ENCODE assay signal across 12 mouse cellular contexts in genomic region chr12:77011092-77011720, GRCm38 (mm10). TPM values are rescaled to one million over a fixed set of nuclear protein-coding genes. Genes with fewer than 3 reads are reported as not detected.
DNase-seq lines count a peak whose midpoint lies in the region; TF ChIP-seq lines count a peak whose summit lies in the region.
"Had no signal": no experiment of that assay in that cellular context is flagged by ENCODE, and none has a peak within 500 bp of the region (broad histone marks: within the 10 kb centered on the region; RNA-seq: fewer than 3 reads in every experiment).

No protein-coding gene starts in this region.

- H3K4me1 ChIP-seq in MEL (ENCODE audit: control insufficient read depth in 1 of 2, insufficient read depth in 2 of 2, low read length in 2 of 2), result peaks cover 7 to 17% of the 10 kb centered on the region in 2 experiments
- H3K4me1 ChIP-seq in limb, embryonic 10.5 days, result peaks cover 6% of the 10 kb centered on the region; the same call in 1 of the 2 replicates
- H3K4me1 ChIP-seq: hindbrain, embryonic 12.5 days had no signal

- H3K9me3 ChIP-seq in MEL (replicated peaks; ENCODE audit: insufficient read depth, low read length), result no peaks in the 10 kb centered on the region
- no peaks in the 10 kb centered on the region for H3K9me3 ChIP-seq in limb, embryonic 10.5 days (replicated peaks)
- H3K9me3 ChIP-seq: hindbrain, embryonic 12.5 days; liver, embryonic 15.5 days had no signal

- peak; percentile 25 to 45 for DNase-seq in cerebellum, postnatal 36 days
- DNase-seq in cerebellum, adult 11-12 months, result no peak
- DNase-seq in left cerebral cortex, adult 2 months (ENCODE audit: extremely low spot score in 1 of 2, low spot score in 2 of 2), result no peak
- no peak for DNase-seq in left cerebral cortex, adult 11 months (ENCODE audit: low spot score)
- peak; percentile 77 for DNase-seq in MEL (ENCODE audit: low read depth, low spot score)
- peak; percentile 28 to 37 for DNase-seq in kidney, postnatal 4 days
- no peak for DNase-seq in urinary bladder, adult 18-20 months (ENCODE audit: low spot score in 2 of 2)
- no peak for DNase-seq in limb, embryonic 10.5 days (ENCODE audit: low spot score)
- DNase-seq: adrenal gland, postnatal 25 days; gastrocnemius, postnatal 14 days had no signal

- no peak overlapping the region for H3K4me3 ChIP-seq in left cerebral cortex, adult 2 months
- no peak overlapping the region for H3K4me3 ChIP-seq in MEL (ENCODE audit: control insufficient read depth in 1 of 2, insufficient read depth in 1 of 2, low read depth in 2 of 2, low read length in 2 of 2)
- no peak overlapping the region for H3K4me3 ChIP-seq in limb, embryonic 10.5 days
- H3K4me3 ChIP-seq: hindbrain, embryonic 12.5 days; liver, embryonic 15.5 days had no signal

- H3K27me3 ChIP-seq in MEL (ENCODE audit: control insufficient read depth in 1 of 2, insufficient read depth in 2 of 2, low read length in 2 of 2), result no peaks in the 10 kb centered on the region
- H3K27me3 ChIP-seq in limb, embryonic 10.5 days (ENCODE audit: low read depth, poor library complexity, severe bottlenecking), result 0 out of 2 replicates have a peak, but pooled peaks cover 5% of the 10 kb centered on the region
- H3K27me3 ChIP-seq: hindbrain, embryonic 12.5 days; liver, embryonic 15.5 days had no signal

- H3K79me2 ChIP-seq in MEL (ENCODE audit: control insufficient read depth, insufficient read depth, low read length, poor library complexity), result no peaks in the 10 kb centered on the region

- TF ChIP-seq CTCF in left cerebral cortex, adult 2 months (IDR thresholded peaks at IDR 0.05), result peak; percentile 44
- peak; percentile 12 to 59 (median 51); a peak in 5 of 6 replicates for TF ChIP-seq CTCF in MEL (IDR thresholded peaks at IDR 0.05 in 2 of 3, conservative IDR thresholded peaks at IDR 0.05 in 1 of 3; ENCODE audit: control insufficient read depth in 1 of 3, insufficient read depth in 1 of 3, low read depth in 2 of 3, low read length in 3 of 3, poor library complexity in 1 of 3, severe bottlenecking in 1 of 3)

- H3K27ac ChIP-seq in left cerebral cortex, adult 2 months, result no peak overlapping the region
- H3K27ac ChIP-seq in MEL (ENCODE audit: control insufficient read depth, low read depth, low read length), result peak overlapping the region; percentile 57
- no peak overlapping the region for H3K27ac ChIP-seq in limb, embryonic 10.5 days
- H3K27ac ChIP-seq: hindbrain, embryonic 12.5 days; liver, embryonic 15.5 days had no signal

- TF ChIP-seq EP300 in MEL (IDR thresholded peaks at IDR 0.05; ENCODE audit: low read depth in 1 of 2, low read length in 2 of 2), result peak; percentile 94

- H3K36me3 ChIP-seq in MEL (ENCODE audit: control insufficient read depth in 1 of 2, insufficient read depth in 2 of 2, low read length in 2 of 2), result peaks cover 0 to 16% of the 10 kb centered on the region in 2 experiments; a peak in 2 of 4 replicates
- H3K36me3 ChIP-seq in limb, embryonic 10.5 days, result no peaks in the 10 kb centered on the region
- H3K36me3 ChIP-seq: hindbrain, embryonic 12.5 days; liver, embryonic 15.5 days had no signal

- 61% methylated on average over 6 of the region's 6 CpGs for WGBS in limb, embryonic 10.5 days

- intact Hi-C loops in left cerebral cortex, adult 2 months (cut with DNase I), result no loop called here

- H3K9ac ChIP-seq in MEL (ENCODE audit: control insufficient read depth, low read depth, low read length, poor library complexity, severe bottlenecking), result no peak overlapping the region
- H3K9ac ChIP-seq: hindbrain, embryonic 12.5 days; liver, embryonic 15.5 days had no signal

- TF ChIP-seq RAD21 in MEL (IDR thresholded peaks at IDR 0.05; ENCODE audit: low read depth, low read length), result peak; percentile 32

- TF ChIP-seq POLR2A in MEL (IDR thresholded peaks at IDR 0.05; ENCODE audit: control insufficient read depth in 1 of 2, insufficient read depth in 1 of 2, low read depth in 1 of 2, low read length in 2 of 2, poor library complexity in 1 of 2), result no peak

TF ChIP-seq in MEL, 35 proteins besides CTCF, POLR2A, EP300 and RAD21:
- TF ChIP-seq MAFK (IDR thresholded peaks at IDR 0.05; ENCODE audit: borderline replicate concordance, low read depth, low read length), result no peak
- no peak; the same call in 1 of the 2 replicates for TF ChIP-seq BHLHE40 (IDR thresholded peaks at IDR 0.05; ENCODE audit: borderline replicate concordance, low read depth, low read length)
- peak; percentile 95 for TF ChIP-seq GATA1 (IDR thresholded peaks at IDR 0.05; ENCODE audit: low read depth, low read length)
- TF ChIP-seq MYC (IDR thresholded peaks at IDR 0.05; ENCODE audit: low read depth, low read length), result peak; percentile 95
- TF ChIP-seq ZC3H11A (IDR thresholded peaks at IDR 0.05; ENCODE audit: low read depth, low read length), result peak; percentile 34; the same call in 1 of the 2 replicates
- 0 out of 2 replicates have a peak, but pooled peaks have one; percentile 29 for TF ChIP-seq CHD1 (IDR thresholded peaks at IDR 0.05; ENCODE audit: low read depth, low read length)
- peak; percentile 82 for TF ChIP-seq SIN3A (IDR thresholded peaks at IDR 0.05; ENCODE audit: low read length)
- TF ChIP-seq CHD2 (IDR thresholded peaks at IDR 0.05; ENCODE audit: low read length), result no peak
- 0 out of 2 replicates have a peak, but pooled peaks have one; percentile 17 for TF ChIP-seq TBP (IDR thresholded peaks at IDR 0.05; ENCODE audit: low read depth, low read length)
- TF ChIP-seq GABPA (IDR thresholded peaks at IDR 0.05; ENCODE audit: low read depth, low read length), result no peak
- TF ChIP-seq RCOR1 (IDR thresholded peaks at IDR 0.05; ENCODE audit: low read depth, low read length), result peak; percentile 89
- TF ChIP-seq HCFC1 (IDR thresholded peaks at IDR 0.05; ENCODE audit: low read depth, low read length), result no peak
- TF ChIP-seq ZNF384 (IDR thresholded peaks at IDR 0.05; ENCODE audit: low read depth, low read length), result no peak
- TF ChIP-seq POLR2AphosphoS2 (IDR thresholded peaks at IDR 0.05; ENCODE audit: low read length), result no peak
- TF ChIP-seq MEF2A (IDR thresholded peaks at IDR 0.05; ENCODE audit: extremely low read depth, insufficient replicate concordance, low read depth, low read length, poor library complexity, severe bottlenecking), result no peak
- TF ChIP-seq ETS1 (IDR thresholded peaks at IDR 0.05; ENCODE audit: low read depth, low read length), result peak; percentile 92
- peak; percentile 67; the same call in 1 of the 2 replicates for TF ChIP-seq JUND (IDR thresholded peaks at IDR 0.05; ENCODE audit: low read depth, low read length)
- TF ChIP-seq MYB (IDR thresholded peaks at IDR 0.05; ENCODE audit: low read depth, low read length), result no peak
- TF ChIP-seq KAT2A (conservative IDR thresholded peaks at IDR 0.05; ENCODE audit: low read depth, low read length), result no peak
- peak; percentile 73 for TF ChIP-seq MXI1 (IDR thresholded peaks at IDR 0.05; ENCODE audit: low read depth, low read length)
- no peak for TF ChIP-seq USF1 (IDR thresholded peaks at IDR 0.05; ENCODE audit: low read depth, low read length)
- TF ChIP-seq ZMIZ1 (IDR thresholded peaks at IDR 0.05; ENCODE audit: low read depth, low read length), result no peak
- no peak for TF ChIP-seq POLR2AphosphoS5 (IDR thresholded peaks at IDR 0.05; ENCODE audit: borderline replicate concordance, low read depth, low read length)
- TF ChIP-seq NELFE (IDR thresholded peaks at IDR 0.05; ENCODE audit: low read depth, low read length), result no peak
- peak; percentile 19; the same call in 1 of the 2 replicates for TF ChIP-seq MAZ (IDR thresholded peaks at IDR 0.05; ENCODE audit: low read depth, low read length)
- peak; percentile 57 for TF ChIP-seq TAL1 (IDR thresholded peaks at IDR 0.05; ENCODE audit: low read length)
- TF ChIP-seq TCF12 (IDR thresholded peaks at IDR 0.05; ENCODE audit: low read depth, low read length), result peak; percentile 86
- TF ChIP-seq ELF1 (IDR thresholded peaks at IDR 0.05; ENCODE audit: low read depth, low read length), result no peak
- peak; percentile 53 for TF ChIP-seq SMC3 (IDR thresholded peaks at IDR 0.05; ENCODE audit: low read depth, low read length)
- no peak for TF ChIP-seq MAX (IDR thresholded peaks at IDR 0.05; ENCODE audit: low read length)
- TF ChIP-seq USF2 (IDR thresholded peaks at IDR 0.05; ENCODE audit: borderline replicate concordance in 1 of 2, insufficient read depth in 1 of 2, low read depth in 1 of 2, low read length in 2 of 2), result no peak
- TF ChIP-seq E2F4 (IDR thresholded peaks at IDR 0.05; ENCODE audit: borderline replicate concordance, low read depth, low read length), result no peak
- TF ChIP-seq NRF1 (IDR thresholded peaks at IDR 0.05; ENCODE audit: insufficient read depth, low read depth, low read length, poor library complexity, severe bottlenecking), result no peak
- TF ChIP-seq ZKSCAN1 (IDR thresholded peaks at IDR 0.05; ENCODE audit: low read depth, low read length), result no peak

RNA-seq across cellular contexts. Expression of gene Max, which starts 49.2 kb away (rescaled TPM):
- total RNA-seq in left cerebral cortex, adult 2 months (2021), result 10 to 100 TPM; 79.3 to 81.0 TPM
- total RNA-seq in MEL (2012; rRNA removed), result 44.9 and 48.2 TPM in 2 replicates
- 100 to 1,000 TPM; 164 to 356 TPM for polyA plus RNA-seq in MEL (2012; ENCODE audit: insufficient read depth in 1 of 2, insufficient read length in 2 of 2, low read depth in 1 of 2, low replicate concordance in 2 of 2, missing spikeins in 1 of 2)
- 11.5 and 12.9 TPM in 2 replicates for polyA plus RNA-seq in limb, embryonic 10.5 days (2016; fragmentation: Nextera tagmentation; extraction: Ambion mirVana)

Comparison
In these comparisons a context has a peak if more than half of its experiments do, and no peak if none do; other contexts are left out.
1. DNase-seq: peak in cerebellum, postnatal 36 days (2 of 2), MEL (single experiment) and kidney, postnatal 4 days (2 of 2); none in cerebellum, adult 11-12 months (single experiment), left cerebral cortex, adult 2 months (0 of 2), left cerebral cortex, adult 11 months (single experiment), urinary bladder, adult 18-20 months (0 of 2) and limb, embryonic 10.5 days (single experiment).